Mouse (Mus musculus): ENCODE measurements around the gene Adamts12. TPM values are rescaled to one million over a fixed set of nuclear protein-coding genes. Genes with fewer than 3 reads are reported as not detected.

The Adamts12 gene
- polyA plus RNA-seq, 1 experiment, result not detected

- H3K4me3 ChIP-seq (replicated peaks), result no peak overlapping the region
- peaks cover 2% of the 10 kb centered on the region for H3K27me3 ChIP-seq (replicated peaks)
- H3K4me1 ChIP-seq, result no peaks in the 10 kb centered on the region
- H3K36me3 ChIP-seq (replicated peaks; ENCODE audit: low read length), result no peaks in the 10 kb centered on the region
- H3K9me3 ChIP-seq, result no peaks in the 10 kb centered on the region
- TF ChIP-seq FLI1 (IDR thresholded peaks at IDR 0.05; ENCODE audit: low read length) (no peak), GATA1 (IDR thresholded peaks at IDR 0.05; ENCODE audit: borderline replicate concordance, low read length) (no peak)
These were observed 36.3 kb downstream of the Adamts12 start for GRCm38 (mm10) chr15:11100917-11101316.

GRCm38 (mm10) chr15:11105101-11105500, 40.5 kb downstream of the Adamts12 start:
- no peak for TF ChIP-seq FLI1 (IDR thresholded peaks at IDR 0.05; ENCODE audit: low read length)
- TF ChIP-seq GATA1 (IDR thresholded peaks at IDR 0.05; ENCODE audit: borderline replicate concordance, low read length), result no peak
- no peaks in the 10 kb centered on the region for H3K9me3 ChIP-seq
- H3K36me3 ChIP-seq (replicated peaks; ENCODE audit: low read length), result no peaks in the 10 kb centered on the region
- no peaks in the 10 kb centered on the region for H3K27me3 ChIP-seq (replicated peaks)
- H3K4me1 ChIP-seq, result no peaks in the 10 kb centered on the region
- H3K4me3 ChIP-seq (replicated peaks), result no peak overlapping the region

GRCm38 (mm10) chr15:11107376-11107775, 42.8 kb downstream of the Adamts12 start:
- H3K36me3 ChIP-seq (replicated peaks; ENCODE audit: low read length), result no peaks in the 10 kb centered on the region
- no peak overlapping the region for H3K4me3 ChIP-seq (replicated peaks)
- H3K9me3 ChIP-seq, result no peaks in the 10 kb centered on the region
- TF ChIP-seq FLI1 (IDR thresholded peaks at IDR 0.05; ENCODE audit: low read length), result no peak
- TF ChIP-seq GATA1 (IDR thresholded peaks at IDR 0.05; ENCODE audit: borderline replicate concordance, low read length), result no peak
- H3K4me1 ChIP-seq, result no peaks in the 10 kb centered on the region
- no peaks in the 10 kb centered on the region for H3K27me3 ChIP-seq (replicated peaks)

- Histone ChIP-seq H3K27me3 (replicated peaks) (no peaks in the 10 kb centered on the region), H3K9me3 (no peaks in the 10 kb centered on the region), H3K4me3 (replicated peaks) (no peak overlapping the region), H3K4me1 (no peaks in the 10 kb centered on the region), H3K36me3 (replicated peaks; ENCODE audit: low read length) (no peaks in the 10 kb centered on the region)
- TF ChIP-seq GATA1 (IDR thresholded peaks at IDR 0.05; ENCODE audit: borderline replicate concordance, low read length), result no peak
- no peak for TF ChIP-seq FLI1 (IDR thresholded peaks at IDR 0.05; ENCODE audit: low read length)
These were observed 50.1 kb downstream of the Adamts12 start for GRCm38 (mm10) chr15:11114631-11115197.

- no peaks in the 10 kb centered on the region for H3K27me3 ChIP-seq (replicated peaks)
- no peaks in the 10 kb centered on the region for H3K36me3 ChIP-seq (replicated peaks; ENCODE audit: low read length)
- no peaks in the 10 kb centered on the region for H3K4me1 ChIP-seq
- H3K4me3 ChIP-seq (replicated peaks), result no peak overlapping the region
- TF ChIP-seq FLI1 (IDR thresholded peaks at IDR 0.05; ENCODE audit: low read length) (no peak), GATA1 (IDR thresholded peaks at IDR 0.05; ENCODE audit: borderline replicate concordance, low read length) (no peak)
- H3K9me3 ChIP-seq, result no peaks in the 10 kb centered on the region
These were observed 51.7 kb downstream of the Adamts12 start for GRCm38 (mm10) chr15:11116303-11116702.

GRCm38 (mm10) chr15:11116853-11117252, 52.3 kb downstream of the Adamts12 start:
- TF ChIP-seq GATA1 (IDR thresholded peaks at IDR 0.05; ENCODE audit: borderline replicate concordance, low read length) (no peak), FLI1 (IDR thresholded peaks at IDR 0.05; ENCODE audit: low read length) (no peak)
- H3K4me3 ChIP-seq (replicated peaks), result no peak overlapping the region

GRCm38 (mm10) chr15:11118371-11118770, 53.8 kb downstream of the Adamts12 start:
- TF ChIP-seq FLI1 (IDR thresholded peaks at IDR 0.05; ENCODE audit: low read length) (no peak), GATA1 (IDR thresholded peaks at IDR 0.05; ENCODE audit: borderline replicate concordance, low read length) (no peak)
- Histone ChIP-seq H3K4me3 (replicated peaks) (no peak overlapping the region), H3K36me3 (replicated peaks; ENCODE audit: low read length) (no peaks in the 10 kb centered on the region), H3K27me3 (replicated peaks) (no peaks in the 10 kb centered on the region), H3K4me1 (no peaks in the 10 kb centered on the region), H3K9me3 (no peaks in the 10 kb centered on the region)

More at GRCm38 (mm10) chr15:11116853-11117252, 52.3 kb downstream of the Adamts12 start:
- Histone ChIP-seq H3K27me3 (replicated peaks) (no peaks in the 10 kb centered on the region), H3K4me1 (no peaks in the 10 kb centered on the region), H3K36me3 (replicated peaks; ENCODE audit: low read length) (no peaks in the 10 kb centered on the region), H3K9me3 (no peaks in the 10 kb centered on the region)

- H3K9me3 ChIP-seq, result no peaks in the 10 kb centered on the region
- H3K36me3 ChIP-seq (replicated peaks; ENCODE audit: low read length), result no peaks in the 10 kb centered on the region
- H3K4me1 ChIP-seq, result no peaks in the 10 kb centered on the region
- no peak for TF ChIP-seq GATA1 (IDR thresholded peaks at IDR 0.05; ENCODE audit: borderline replicate concordance, low read length)
- no peak for TF ChIP-seq FLI1 (IDR thresholded peaks at IDR 0.05; ENCODE audit: low read length)
- H3K27me3 ChIP-seq (replicated peaks), result no peaks in the 10 kb centered on the region
- no peak overlapping the region for H3K4me3 ChIP-seq (replicated peaks)
These were observed 57.1 kb downstream of the Adamts12 start for GRCm38 (mm10) chr15:11121721-11122120.

- Histone ChIP-seq H3K4me1 (no peaks in the 10 kb centered on the region), H3K36me3 (replicated peaks; ENCODE audit: low read length) (no peaks in the 10 kb centered on the region), H3K4me3 (replicated peaks) (no peak overlapping the region), H3K9me3 (no peaks in the 10 kb centered on the region), H3K27me3 (replicated peaks) (no peaks in the 10 kb centered on the region)
- TF ChIP-seq GATA1 (IDR thresholded peaks at IDR 0.05; ENCODE audit: borderline replicate concordance, low read length), result no peak
- TF ChIP-seq FLI1 (IDR thresholded peaks at IDR 0.05; ENCODE audit: low read length), result no peak
These were observed 60.8 kb downstream of the Adamts12 start for GRCm38 (mm10) chr15:11125361-11125760.

GRCm38 (mm10) chr15:11128457-11128856, 63.9 kb downstream of the Adamts12 start:
- TF ChIP-seq GATA1 (IDR thresholded peaks at IDR 0.05; ENCODE audit: borderline replicate concordance, low read length), result no peak
- TF ChIP-seq FLI1 (IDR thresholded peaks at IDR 0.05; ENCODE audit: low read length), result no peak
- no peaks in the 10 kb centered on the region for H3K9me3 ChIP-seq
- H3K27me3 ChIP-seq (replicated peaks), result no peaks in the 10 kb centered on the region
- H3K4me3 ChIP-seq (replicated peaks), result no peak overlapping the region
- no peaks in the 10 kb centered on the region for H3K4me1 ChIP-seq
- H3K36me3 ChIP-seq (replicated peaks; ENCODE audit: low read length), result no peaks in the 10 kb centered on the region

All from megakaryocyte, embryonic 14.5 days (primary cell).